Mouse (Mus musculus): Measurements from ENCODE around the gene Dnm3. TPM values are rescaled to one million over a fixed set of nuclear protein-coding genes. Genes with fewer than 3 reads are reported as not detected.

The Dnm3 gene
- total and polyA plus RNA-seq, 3 experiments: not detected

GRCm38 (mm10) chr1:161990684-161991578 lies 486.9 kb downstream of the Dnm3 start:
- Histone ChIP-seq H3K36me3 (ENCODE audit: control insufficient read depth in 1 of 2, insufficient read depth in 2 of 2, low read length in 2 of 2) (no peaks in the 10 kb centered on the region), H3K9ac (ENCODE audit: control insufficient read depth, low read depth, low read length, poor library complexity, severe bottlenecking) (no peak overlapping the region), H3K79me2 (ENCODE audit: control insufficient read depth, insufficient read depth, low read length, poor library complexity) (no peaks in the 10 kb centered on the region), H3K9me3 (replicated peaks; ENCODE audit: insufficient read depth, low read length) (no peaks in the 10 kb centered on the region), H3K4me1 (ENCODE audit: control insufficient read depth in 1 of 2, insufficient read depth in 2 of 2, low read length in 2 of 2) (no peaks in the 10 kb centered on the region), H3K27ac (ENCODE audit: control insufficient read depth, low read depth, low read length) (no peak overlapping the region), H3K4me3 (ENCODE audit: control insufficient read depth in 1 of 2, insufficient read depth in 1 of 2, low read depth in 2 of 2, low read length in 2 of 2) (no peak overlapping the region), H3K27me3 (ENCODE audit: control insufficient read depth in 1 of 2, insufficient read depth in 2 of 2, low read length in 2 of 2) (peaks cover 2 to 8% of the 10 kb centered on the region in 2 experiments)
- DNase-seq (ENCODE audit: low read depth, low spot score): no peak
- no peak for TF ChIP-seq MYB (IDR thresholded peaks at IDR 0.05; ENCODE audit: low read depth, low read length)
- TF ChIP-seq CHD2 (IDR thresholded peaks at IDR 0.05; ENCODE audit: low read length): no peak
- no peak for TF ChIP-seq JUND (IDR thresholded peaks at IDR 0.05; ENCODE audit: low read depth, low read length)
- no peak for TF ChIP-seq E2F4 (IDR thresholded peaks at IDR 0.05; ENCODE audit: borderline replicate concordance, low read depth, low read length)
- TF ChIP-seq RCOR1 (IDR thresholded peaks at IDR 0.05; ENCODE audit: low read depth, low read length): no peak

DNA sequence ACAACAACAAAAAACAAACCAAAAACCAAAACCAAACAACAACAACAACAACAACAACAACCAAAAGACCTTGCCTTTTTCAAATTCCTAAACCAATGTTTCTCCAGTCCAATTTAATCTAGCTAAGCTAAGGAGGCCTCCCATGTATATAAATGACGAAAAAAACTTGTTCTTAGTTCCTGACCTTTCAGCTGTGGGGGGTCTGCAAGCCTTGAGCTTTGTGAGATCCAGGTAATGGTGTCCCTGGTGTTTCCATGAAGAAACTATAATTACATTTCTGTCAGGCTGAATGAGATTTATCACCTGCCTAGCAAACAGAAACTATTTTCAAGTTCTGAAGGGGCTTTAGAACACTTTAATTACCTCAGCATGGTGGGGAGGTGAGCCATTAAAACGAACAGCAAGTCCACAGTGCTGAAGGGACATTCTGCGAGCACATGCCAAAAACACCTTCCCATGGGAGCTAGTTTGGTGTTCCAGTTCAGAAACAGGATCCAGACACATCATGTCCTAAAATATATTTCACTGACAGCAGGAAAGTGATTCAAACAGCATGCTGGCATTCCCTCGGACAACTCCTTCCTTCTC lies 493.8 kb downstream of the Dnm3 start:
- no peak for DNase-seq (ENCODE audit: low read depth, low spot score)
- Histone ChIP-seq H3K36me3 (ENCODE audit: control insufficient read depth in 1 of 2, insufficient read depth in 2 of 2, low read length in 2 of 2) (no peaks in the 10 kb centered on the region), H3K27ac (ENCODE audit: control insufficient read depth, low read depth, low read length) (no peak overlapping the region)

More for the DNA sequence above, 493.8 kb downstream of the Dnm3 start:
- Histone ChIP-seq H3K9ac (ENCODE audit: control insufficient read depth, low read depth, low read length, poor library complexity, severe bottlenecking) (no peak overlapping the region), H3K4me3 (ENCODE audit: control insufficient read depth in 1 of 2, insufficient read depth in 1 of 2, low read depth in 2 of 2, low read length in 2 of 2) (no peak overlapping the region), H3K4me1 (ENCODE audit: control insufficient read depth in 1 of 2, insufficient read depth in 2 of 2, low read length in 2 of 2) (no peaks in the 10 kb centered on the region), H3K79me2 (ENCODE audit: control insufficient read depth, insufficient read depth, low read length, poor library complexity) (no peaks in the 10 kb centered on the region), H3K27me3 (ENCODE audit: control insufficient read depth in 1 of 2, insufficient read depth in 2 of 2, low read length in 2 of 2) (peaks cover 6 to 32% of the 10 kb centered on the region in 2 experiments; a peak in 3 of 4 replicates), H3K9me3 (replicated peaks; ENCODE audit: insufficient read depth, low read length) (no peaks in the 10 kb centered on the region)
- no peak for TF ChIP-seq UBTF (IDR thresholded peaks at IDR 0.05; ENCODE audit: borderline replicate concordance, insufficient read depth, low read depth, low read length)
- no peak for TF ChIP-seq ELF1 (IDR thresholded peaks at IDR 0.05; ENCODE audit: low read depth, low read length)
- no peak for TF ChIP-seq NELFE (IDR thresholded peaks at IDR 0.05; ENCODE audit: low read depth, low read length)
- no peak for TF ChIP-seq KAT2A (conservative IDR thresholded peaks at IDR 0.05; ENCODE audit: low read depth, low read length)
- TF ChIP-seq TBP (IDR thresholded peaks at IDR 0.05; ENCODE audit: low read depth, low read length): no peak
- TF ChIP-seq HCFC1 (IDR thresholded peaks at IDR 0.05; ENCODE audit: low read depth, low read length): no peak
- TF ChIP-seq CHD2 (IDR thresholded peaks at IDR 0.05; ENCODE audit: low read length): no peak
- no peak for TF ChIP-seq MAZ (IDR thresholded peaks at IDR 0.05; ENCODE audit: low read depth, low read length)
- no peak for TF ChIP-seq RCOR1 (IDR thresholded peaks at IDR 0.05; ENCODE audit: low read depth, low read length)
- TF ChIP-seq BHLHE40 (IDR thresholded peaks at IDR 0.05; ENCODE audit: borderline replicate concordance, low read depth, low read length): no peak
- no peak for TF ChIP-seq ZMIZ1 (IDR thresholded peaks at IDR 0.05; ENCODE audit: low read depth, low read length)
- TF ChIP-seq ZC3H11A (IDR thresholded peaks at IDR 0.05; ENCODE audit: low read depth, low read length): no peak
- no peak for TF ChIP-seq POLR2A (IDR thresholded peaks at IDR 0.05; ENCODE audit: control insufficient read depth in 1 of 2, insufficient read depth in 1 of 2, low read depth in 1 of 2, low read length in 2 of 2, poor library complexity in 1 of 2)
- TF ChIP-seq USF2 (IDR thresholded peaks at IDR 0.05; ENCODE audit: borderline replicate concordance in 1 of 2, insufficient read depth in 1 of 2, low read depth in 1 of 2, low read length in 2 of 2): no peak
- no peak for TF ChIP-seq ZNF384 (IDR thresholded peaks at IDR 0.05; ENCODE audit: low read depth, low read length)
- TF ChIP-seq MEF2A (IDR thresholded peaks at IDR 0.05; ENCODE audit: extremely low read depth, insufficient replicate concordance, low read depth, low read length, poor library complexity, severe bottlenecking): no peak
- TF ChIP-seq TAL1 (IDR thresholded peaks at IDR 0.05; ENCODE audit: low read length): no peak
- no peak for TF ChIP-seq ZKSCAN1 (IDR thresholded peaks at IDR 0.05; ENCODE audit: low read depth, low read length)
- TF ChIP-seq MAFK (IDR thresholded peaks at IDR 0.05; ENCODE audit: borderline replicate concordance, low read depth, low read length): no peak
- no peak for TF ChIP-seq EP300 (IDR thresholded peaks at IDR 0.05; ENCODE audit: low read depth in 1 of 2, low read length in 2 of 2)
